Mouse (Mus musculus) G1E (cell line): ENCODE results near the gene Casp7. TPM values are rescaled to one million over a fixed set of nuclear protein-coding genes. Genes with fewer than 3 reads are reported as not detected.
A peak's percentile ranks its signal among the peaks of the same experiment; 100 is the strongest.

Source experiments
- ATAC-seq: 2 replicates; pipeline ENCODE4 v1.8.0; 2016; ENCODE audit warnings: mild to moderate bottlenecking; ENCODE audit not compliant: insufficient number of reproducible peaks, poor library complexity, low FRiP score, severe bottlenecking; ENCODE audit errors: extremely low read depth
- DNase-seq: peaks from one replicate; pipeline ENCODE4 v3.0.0; 2012; ENCODE audit warnings: low spot score
- H3K27me3 ChIP-seq: 2 replicates; pipeline ENCODE4 v1.6.1; 2012; ENCODE audit warnings: mild to moderate bottlenecking, low read length, inconsistent platforms; ENCODE audit not compliant: insufficient read depth
- H3K36me3 ChIP-seq: replicated peaks from 2 replicates; pipeline ENCODE3; 2012; ENCODE audit warnings: mild to moderate bottlenecking, inconsistent platforms
- H3K4me1 ChIP-seq: 2 replicates; pipeline ENCODE4 v1.6.1; 2012; ENCODE audit warnings: low read depth, low read length, inconsistent platforms, mixed read lengths; ENCODE audit not compliant: insufficient read depth
- H3K4me3 ChIP-seq: 2 replicates; pipeline ENCODE4 v1.5.1; 2012; ENCODE audit warnings: low read depth, mild to moderate bottlenecking, inconsistent platforms, low read length, moderate library complexity, mixed read lengths
- H3K9me3 ChIP-seq: replicated peaks from 2 replicates; pipeline ENCODE4 v1.6.1; 2012; ENCODE audit warnings: inconsistent platforms
- CTCF ChIP-seq: IDR thresholded peaks from 2 replicates; pipeline ENCODE4 v1.5.1; 2012; ENCODE audit warnings: low read depth, low read length, inconsistent platforms, mixed read lengths
- GATA1 ChIP-seq: IDR thresholded peaks from 2 replicates; pipeline ENCODE4 v1.6.1; 2012; ENCODE audit warnings: borderline replicate concordance, low read length, inconsistent platforms, mixed read lengths
- GATA2 ChIP-seq: IDR thresholded peaks from 2 replicates; pipeline ENCODE4 v1.6.1; 2012; ENCODE audit warnings: low read depth, low read length, inconsistent platforms, borderline replicate concordance
- POLR2AphosphoS5 ChIP-seq: IDR thresholded peaks from 2 replicates; pipeline ENCODE4 v1.6.1; 2012; ENCODE audit warnings: low read depth, low read length, inconsistent platforms; ENCODE audit not compliant: insufficient replicate concordance
- TAL1 ChIP-seq: conservative IDR thresholded peaks from 2 replicates; pipeline ENCODE4 v1.6.1; 2012; ENCODE audit warnings: low read depth, low read length, inconsistent platforms, mixed read lengths
- polyA plus RNA-seq: library from polyadenylated mRNA; stranded (reverse); fragments of >175 nt; gene quantifications from 2 replicates; pipeline ENCODE4 v1.2.3, GENCODE M21; 2012
- total RNA-seq, 2 experiments: library from RNA; stranded (forward) in 1 of 2; stranded (reverse) in 1 of 2; fragments of 200-1000 nt in 1 of 2; fragments of >200 nt in 1 of 2; fragmentation: Nextera tagmentation in 1 of 2; gene quantifications; 2 replicates each; pipeline ENCODE4 v1.2.3; 2014 to 2017

Gene Casp7
- total and polyA plus RNA-seq, 3 experiments: 14.5 to 86.8 (median 43.2) TPM

DNA sequence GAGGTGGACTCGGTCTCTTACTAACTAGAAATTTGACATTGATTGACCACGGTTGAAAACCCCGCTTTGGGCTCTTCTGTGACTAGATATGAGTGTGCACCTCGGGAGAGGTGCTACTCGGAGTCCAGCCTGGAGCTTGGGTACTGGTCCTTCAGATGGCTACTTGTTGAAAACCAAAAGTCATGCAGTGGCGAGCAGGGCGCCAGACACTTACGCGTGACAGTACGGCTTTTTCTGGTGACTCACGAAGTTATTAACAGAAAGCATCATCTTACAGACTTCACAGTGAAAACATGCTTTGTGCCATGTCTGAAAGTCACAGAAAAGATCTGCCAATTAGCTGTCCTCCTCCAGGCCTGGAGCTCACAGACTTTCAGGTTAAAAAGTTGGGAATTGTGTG is 7.8 kb upstream of the Casp7 start:
- H3K4me3 ChIP-seq: no peak overlapping the region
- no peaks in the 10 kb centered on the region for H3K36me3 ChIP-seq
- DNase-seq (no peak), ATAC-seq (no peak)
- peaks cover 42% of the 10 kb centered on the region for H3K4me1 ChIP-seq
- no peak for TF ChIP-seq GATA1
- TF ChIP-seq TAL1: no peak
- TF ChIP-seq POLR2AphosphoS5: no peak
- no peak for TF ChIP-seq CTCF
- TF ChIP-seq GATA2: no peak
- no peaks in the 10 kb centered on the region for H3K27me3 ChIP-seq
- no peaks in the 10 kb centered on the region for H3K9me3 ChIP-seq

- peaks cover 47% of the 10 kb centered on the region for H3K4me1 ChIP-seq
- H3K9me3 ChIP-seq: no peaks in the 10 kb centered on the region
- no peaks in the 10 kb centered on the region for H3K27me3 ChIP-seq
- H3K36me3 ChIP-seq: no peaks in the 10 kb centered on the region
- no peak for ATAC-seq
- peak within 1 kb of the TSS; percentile 51; the same call in 1 of the 2 replicates for H3K4me3 ChIP-seq
- no peak for DNase-seq
- no peak for TF ChIP-seq TAL1
- TF ChIP-seq GATA1: no peak
- no peak for TF ChIP-seq GATA2
- TF ChIP-seq CTCF: no peak
- no peak for TF ChIP-seq POLR2AphosphoS5
Observed at GRCm38 (mm10) chr19:56389879-56390278, 7.0 kb upstream of the Casp7 start, which contains the start of gene Nrap. Gene Nrap (minus strand): TSS chr19:56390037.

- Histone ChIP-seq H3K4me3 (peak overlapping the region; percentile 54; the same call in 1 of the 2 replicates), H3K36me3 (peaks cover 2% of the 10 kb centered on the region), H3K27me3 (no peaks in the 10 kb centered on the region), H3K4me1 (peaks cover 59% of the 10 kb centered on the region), H3K9me3 (no peaks in the 10 kb centered on the region)
- TF ChIP-seq GATA1 (no peak), TAL1 (peak; percentile 48; the same call in 1 of the 2 replicates), POLR2AphosphoS5 (no peak), CTCF (no peak), GATA2 (no peak)
- peak; percentile 92 for DNase-seq
- ATAC-seq: peak; percentile 99
Observed at GRCm38 (mm10) chr19:56391307-56392046, 5.5 kb upstream of the Casp7 start.

GRCm38 (mm10) chr19:56393311-56393866 is 3.5 kb upstream of the Casp7 start:
- TF ChIP-seq GATA2 (no peak), CTCF (no peak), TAL1 (no peak), GATA1 (no peak), POLR2AphosphoS5 (no peak)
- H3K4me3 ChIP-seq: no peak overlapping the region

GRCm38 (mm10) chr19:56395183-56395935 is 1.6 kb upstream of the Casp7 start:
- peaks cover 18% of the 10 kb centered on the region for H3K36me3 ChIP-seq
- H3K4me1 ChIP-seq: peaks cover 84% of the 10 kb centered on the region
- no peaks in the 10 kb centered on the region for H3K27me3 ChIP-seq
- H3K9me3 ChIP-seq: no peaks in the 10 kb centered on the region
- TF ChIP-seq GATA2 (no peak), TAL1 (no peak), GATA1 (no peak), CTCF (no peak), POLR2AphosphoS5 (no peak)
- ATAC-seq (no peak), DNase-seq (no peak)
- no peak overlapping the region for H3K4me3 ChIP-seq

More at GRCm38 (mm10) chr19:56393311-56393866, 3.5 kb upstream of the Casp7 start:
- peaks cover 2% of the 10 kb centered on the region for H3K36me3 ChIP-seq
- DNase-seq (no peak), ATAC-seq (no peak)
- no peaks in the 10 kb centered on the region for H3K9me3 ChIP-seq
- peaks cover 72% of the 10 kb centered on the region for H3K4me1 ChIP-seq
- no peaks in the 10 kb centered on the region for H3K27me3 ChIP-seq

DNA sequence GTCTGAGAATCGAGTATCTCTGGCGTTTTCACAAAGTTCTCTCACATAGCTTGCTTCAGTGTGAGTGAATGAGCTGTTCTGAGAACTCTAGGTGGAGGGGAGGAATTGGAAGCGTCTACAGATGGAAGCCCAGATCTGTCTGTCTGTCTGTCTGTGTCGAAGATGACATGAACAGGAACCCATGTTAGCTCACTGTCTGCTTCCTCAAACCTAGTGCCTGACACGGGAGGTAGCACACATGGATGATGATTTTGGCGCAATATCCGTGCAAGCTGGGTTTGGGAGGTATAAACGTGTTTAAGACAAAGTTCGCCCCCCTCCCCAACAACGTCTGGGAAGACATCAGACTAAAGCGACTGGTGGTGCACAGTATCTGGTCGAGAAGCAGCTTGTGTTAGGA is 702 bp upstream of the Casp7 start:
- DNase-seq (no peak), ATAC-seq (no peak)
- Histone ChIP-seq H3K4me1 (peaks cover 84% of the 10 kb centered on the region), H3K4me3 (peak overlapping the region; percentile 73; the same call in 1 of the 2 replicates), H3K36me3 (peaks cover 26% of the 10 kb centered on the region), H3K9me3 (no peaks in the 10 kb centered on the region), H3K27me3 (no peaks in the 10 kb centered on the region)
- no peak for TF ChIP-seq TAL1
- no peak for TF ChIP-seq GATA2
- no peak for TF ChIP-seq POLR2AphosphoS5
- TF ChIP-seq GATA1: no peak
- TF ChIP-seq CTCF: no peak
